Mouse (Mus musculus) embryonic facial prominence, embryonic 12.5 days (tissue): Measurements from ENCODE around the gene Kbtbd8. TPM values are rescaled to one million over a fixed set of nuclear protein-coding genes. Genes with fewer than 3 reads are reported as not detected.

Source experiments
- ATAC-seq: fragments of 200-750 bp; cut with Nextera tagmentation; 2 replicates; pipeline ENCODE4 v1.8.0; 2017; ENCODE audit not compliant: insufficient number of reproducible peaks, insufficient read depth, low FRiP score, low TSS enrichment
- H3K27ac ChIP-seq: fragments of 300-500 bp; sonication (generic); 2 replicates; pipeline ENCODE4 v1.5.1; 2016; ENCODE audit warnings: mild to moderate bottlenecking
- H3K27me3 ChIP-seq: fragments of 300-500 bp; sonication (generic); 2 replicates; pipeline ENCODE4 v1.6.1; 2016; ENCODE audit warnings: mild to moderate bottlenecking, moderate library complexity
- H3K36me3 ChIP-seq: fragments of 300-500 bp; sonication (generic); 2 replicates; pipeline ENCODE4 v1.6.1; 2016; ENCODE audit warnings: mild to moderate bottlenecking
- H3K4me1 ChIP-seq: fragments of 300-500 bp; sonication (generic); 2 replicates; pipeline ENCODE4 v1.6.1; 2016
- H3K4me2 ChIP-seq: fragments of 300-500 bp; sonication (generic); replicated peaks from 2 replicates; pipeline ENCODE4 v1.6.1; 2016; ENCODE audit warnings: mild to moderate bottlenecking, moderate library complexity
- H3K4me3 ChIP-seq: fragments of 300-500 bp; sonication (generic); 2 replicates; pipeline ENCODE4 v1.5.1; 2016; ENCODE audit warnings: mild to moderate bottlenecking
- H3K9ac ChIP-seq: fragments of 300-500 bp; sonication (generic); 2 replicates; pipeline ENCODE4 v1.6.1; 2016; ENCODE audit warnings: mild to moderate bottlenecking, moderate library complexity
- H3K9me3 ChIP-seq: fragments of 300-500 bp; sonication (generic); 2 replicates; pipeline ENCODE4 v1.6.1; 2016; ENCODE audit warnings: mild to moderate bottlenecking, moderate library complexity
- WGBS: fragments of 180-500 bp; shearing (Covaris S2); methylation state at CpG from one replicate; pipeline ENCODE4 v1.1.7; 2016; 5-methylcytosine and 5-hydroxymethylcytosine counted together
- polyA plus RNA-seq: library from polyadenylated mRNA; unstranded; fragments of >200 nt; fragmentation: Nextera tagmentation; extraction: Ambion mirVana; gene quantifications from 2 replicates; pipeline ENCODE4 v1.2.1, GENCODE M21; 2016

Gene Kbtbd8
- polyA plus RNA-seq = 3.9 and 4.6 TPM in 2 replicates

GRCm38 (mm10) chr6:95116946-95117345, at the start of gene Kbtbd8:
Kbtbd8 (plus strand) TSS chr6:95117240.
- Histone ChIP-seq H3K36me3 (0 out of 2 replicates have a peak, but pooled peaks cover under 1% of the 10 kb centered on the region), H3K27ac (peak within 1 kb of the TSS; percentile 69), H3K4me1 (peaks cover 5% of the 10 kb centered on the region; the same call in 1 of the 2 replicates), H3K9ac (peak within 1 kb of the TSS; percentile 57), H3K9me3 (no peaks in the 10 kb centered on the region), H3K4me2 (peak within 1 kb of the TSS; percentile 68), H3K27me3 (peaks cover 4% of the 10 kb centered on the region; the same call in 1 of the 2 replicates), H3K4me3 (peak within 1 kb of the TSS; percentile 79)
- ATAC-seq = 0 out of 2 replicates have a peak, but pooled peaks have one; percentile 9
- 29% methylated on average over 13 of the region's 13 CpGs for WGBS

GRCm38 (mm10) chr6:95069753-95070152, 47.3 kb upstream of the Kbtbd8 start:
- no peaks in the 10 kb centered on the region for H3K9me3 ChIP-seq
- H3K27ac ChIP-seq = no peak overlapping the region
- H3K4me3 ChIP-seq = no peak overlapping the region
- ATAC-seq = no peak
- H3K9ac ChIP-seq = no peak overlapping the region
- H3K4me1 ChIP-seq = no peaks in the 10 kb centered on the region
- 90% methylated on average over 10 of the region's 10 CpGs for WGBS
- no peak overlapping the region for H3K4me2 ChIP-seq
- no peaks in the 10 kb centered on the region for H3K27me3 ChIP-seq
- no peaks in the 10 kb centered on the region for H3K36me3 ChIP-seq

DNA sequence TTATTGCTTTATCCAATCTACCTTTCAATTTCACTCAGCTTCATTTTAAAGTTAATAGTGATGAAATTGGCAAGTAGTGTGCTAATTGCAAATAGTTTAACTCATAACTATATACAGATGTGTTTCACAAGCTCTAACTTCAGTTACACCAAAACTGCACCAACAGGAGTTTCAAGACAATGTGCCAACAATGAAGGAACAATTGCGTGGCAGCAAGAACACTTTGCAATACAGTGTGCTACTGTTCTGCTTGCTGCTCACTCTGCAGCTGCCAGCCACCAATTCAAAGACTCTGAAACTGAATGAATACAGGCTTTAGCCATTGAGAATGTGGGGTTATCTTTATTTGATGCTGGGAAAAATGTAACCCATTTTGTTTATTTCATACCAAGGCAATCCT, 31.8 kb upstream of the Kbtbd8 start:
- no peak for ATAC-seq

GRCm38 (mm10) chr6:95087154-95087846, 29.7 kb upstream of the Kbtbd8 start:
- no peaks in the 10 kb centered on the region for H3K4me1 ChIP-seq
- WGBS = 83% methylated on average over 6 of the region's 6 CpGs

More for the DNA sequence above, 31.8 kb upstream of the Kbtbd8 start:
- Histone ChIP-seq H3K9me3 (no peaks in the 10 kb centered on the region), H3K4me1 (no peaks in the 10 kb centered on the region), H3K27me3 (no peaks in the 10 kb centered on the region), H3K36me3 (no peaks in the 10 kb centered on the region), H3K4me2 (no peak overlapping the region), H3K9ac (no peak overlapping the region), H3K4me3 (no peak overlapping the region), H3K27ac (no peak overlapping the region)
- WGBS = 58% methylated on average over 1 of the region's 1 CpGs

GRCm38 (mm10) chr6:95088075-95088474, 29.0 kb upstream of the Kbtbd8 start:
- Histone ChIP-seq H3K9ac (no peak overlapping the region), H3K4me3 (no peak overlapping the region), H3K36me3 (no peaks in the 10 kb centered on the region), H3K9me3 (no peaks in the 10 kb centered on the region), H3K4me1 (no peaks in the 10 kb centered on the region), H3K4me2 (no peak overlapping the region), H3K27me3 (no peaks in the 10 kb centered on the region), H3K27ac (no peak overlapping the region)
- no peak for ATAC-seq
- 47% methylated on average over 4 of the region's 4 CpGs for WGBS

More at GRCm38 (mm10) chr6:95087154-95087846, 29.7 kb upstream of the Kbtbd8 start:
- no peaks in the 10 kb centered on the region for H3K27me3 ChIP-seq
- H3K4me3 ChIP-seq = no peak overlapping the region
- no peaks in the 10 kb centered on the region for H3K9me3 ChIP-seq
- no peak overlapping the region for H3K27ac ChIP-seq
- H3K9ac ChIP-seq = no peak overlapping the region
- H3K4me2 ChIP-seq = no peak overlapping the region
- H3K36me3 ChIP-seq = no peaks in the 10 kb centered on the region
- ATAC-seq = no peak

GRCm38 (mm10) chr6:95094695-95095094, 22.3 kb upstream of the Kbtbd8 start:
- no peak overlapping the region for H3K27ac ChIP-seq
- H3K27me3 ChIP-seq = no peaks in the 10 kb centered on the region
- peaks cover 3% of the 10 kb centered on the region; the same call in 1 of the 2 replicates for H3K4me1 ChIP-seq
- ATAC-seq = no peak
- no peak overlapping the region for H3K9ac ChIP-seq
- H3K4me3 ChIP-seq = no peak overlapping the region
- H3K9me3 ChIP-seq = no peaks in the 10 kb centered on the region
- H3K4me2 ChIP-seq = no peak overlapping the region
- H3K36me3 ChIP-seq = no peaks in the 10 kb centered on the region
- 57% methylated on average over 2 of the region's 2 CpGs for WGBS

DNA sequence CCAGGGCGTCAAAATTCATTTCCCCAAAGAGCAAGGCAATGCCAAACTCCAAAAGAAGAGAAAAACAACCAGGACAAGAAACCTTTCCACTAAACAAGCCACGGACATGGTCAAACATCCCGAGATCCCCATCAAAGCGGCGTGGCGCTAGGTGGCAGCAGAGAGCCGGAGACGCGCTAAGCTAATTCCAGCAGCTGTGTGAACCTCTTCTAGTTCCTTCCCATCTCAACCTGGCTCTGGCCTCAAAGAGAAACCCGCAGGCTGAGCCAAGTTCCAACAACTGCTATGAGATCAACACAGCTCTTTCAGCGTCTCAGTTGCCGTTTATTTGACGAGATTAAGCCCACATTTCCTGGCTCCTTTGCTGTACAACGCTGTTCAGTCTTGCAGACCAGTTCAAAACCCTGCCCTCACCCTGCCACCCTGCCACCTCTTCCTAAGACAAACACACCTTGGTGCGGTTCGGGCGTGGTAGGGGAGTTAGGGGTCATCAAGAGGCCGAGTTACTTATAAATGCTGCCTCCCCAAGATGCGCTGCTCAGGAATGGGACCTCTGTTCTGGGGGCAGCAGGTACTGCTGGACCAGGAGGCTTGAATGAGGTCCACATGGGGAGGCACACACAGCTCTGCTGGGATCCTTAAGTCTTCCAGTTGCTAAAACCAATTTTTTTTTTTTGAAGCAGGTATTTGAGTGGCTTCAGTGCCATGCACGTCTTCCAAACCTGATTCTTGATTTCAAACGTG, 18.5 kb upstream of the Kbtbd8 start:
- no peaks in the 10 kb centered on the region for H3K36me3 ChIP-seq
- H3K9ac ChIP-seq = no peak overlapping the region
- H3K9me3 ChIP-seq = no peaks in the 10 kb centered on the region
- H3K4me1 ChIP-seq = peaks cover 3% of the 10 kb centered on the region; the same call in 1 of the 2 replicates
- H3K27ac ChIP-seq = no peak overlapping the region
- ATAC-seq = no peak
- H3K27me3 ChIP-seq = no peaks in the 10 kb centered on the region
- no peak overlapping the region for H3K4me2 ChIP-seq
- H3K4me3 ChIP-seq = no peak overlapping the region
- 25% methylated on average over 21 of the region's 21 CpGs for WGBS

- Histone ChIP-seq H3K36me3 (no peaks in the 10 kb centered on the region), H3K4me3 (no peak overlapping the region), H3K27me3 (no peaks in the 10 kb centered on the region), H3K9me3 (no peaks in the 10 kb centered on the region), H3K4me1 (no peaks in the 10 kb centered on the region), H3K9ac (no peak overlapping the region), H3K4me2 (no peak overlapping the region), H3K27ac (no peak overlapping the region)
- WGBS = 51% methylated on average over 3 of the region's 3 CpGs
- no peak for ATAC-seq
Observed at GRCm38 (mm10) chr6:95103706-95104105, 13.3 kb upstream of the Kbtbd8 start.

DNA sequence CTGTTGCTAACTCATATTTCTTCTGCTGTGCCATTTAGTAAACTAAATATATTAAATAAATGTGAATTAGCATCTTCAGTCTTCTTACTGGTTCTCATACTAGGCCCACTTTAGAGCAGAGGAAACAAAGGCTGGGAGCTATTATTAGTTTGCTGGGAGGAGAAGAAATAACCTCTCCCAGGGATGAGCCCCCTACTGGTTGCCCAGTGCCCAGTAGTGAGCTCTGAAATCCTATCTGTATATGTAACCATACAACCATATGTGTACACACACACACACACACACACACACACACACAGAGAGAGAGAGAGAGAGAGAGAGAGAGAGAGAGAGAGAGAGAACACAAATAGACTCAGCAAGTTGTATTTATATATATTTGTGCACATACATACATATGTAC, 8.6 kb upstream of the Kbtbd8 start:
- Histone ChIP-seq H3K27me3 (no peaks in the 10 kb centered on the region), H3K4me2 (no peak overlapping the region), H3K9ac (no peak overlapping the region), H3K36me3 (no peaks in the 10 kb centered on the region), H3K27ac (no peak overlapping the region), H3K4me3 (no peak overlapping the region), H3K4me1 (no peaks in the 10 kb centered on the region), H3K9me3 (no peaks in the 10 kb centered on the region)
- no peak for ATAC-seq

DNA sequence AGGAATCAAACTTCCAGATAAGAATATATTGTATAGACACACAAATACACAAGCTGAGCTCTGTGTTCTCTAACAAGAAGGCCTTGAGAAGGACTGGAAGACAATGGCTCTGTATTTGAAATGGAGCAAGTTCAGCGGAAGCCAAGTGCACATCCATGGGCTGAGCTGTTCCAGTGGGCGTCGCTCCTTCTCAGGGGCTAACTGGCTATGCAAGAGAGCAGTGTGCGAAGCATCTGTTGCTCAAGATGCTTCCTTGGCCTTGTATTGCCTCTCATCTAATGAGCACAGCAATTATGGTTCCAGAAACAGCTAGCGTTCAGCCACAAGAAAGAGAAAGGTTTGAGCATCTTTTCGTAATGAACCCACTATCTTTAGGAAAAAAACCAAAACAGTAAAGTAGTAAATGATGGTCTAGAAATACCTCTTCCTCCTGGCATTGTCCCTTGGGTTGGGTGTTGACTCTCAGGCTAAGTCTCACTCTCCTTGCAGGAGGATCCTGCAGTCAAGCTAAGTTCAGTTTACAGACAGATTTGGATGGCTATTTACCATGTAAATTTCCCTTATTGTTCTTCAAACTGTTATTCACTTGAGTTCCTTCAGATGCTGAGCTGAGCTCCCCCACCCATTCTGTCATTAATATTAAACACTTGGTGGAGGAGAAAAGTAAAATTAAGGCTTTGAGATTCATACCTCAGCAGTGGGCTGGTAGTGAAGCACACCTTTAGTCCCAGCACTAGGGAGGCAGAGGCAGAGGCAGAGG, 7.2 kb upstream of the Kbtbd8 start:
- H3K27me3 ChIP-seq = no peaks in the 10 kb centered on the region
- no peak for ATAC-seq
- no peaks in the 10 kb centered on the region for H3K9me3 ChIP-seq
- no peak overlapping the region for H3K4me3 ChIP-seq
- no peak overlapping the region for H3K9ac ChIP-seq
- 85% methylated on average over 6 of the region's 6 CpGs for WGBS
- H3K4me1 ChIP-seq = no peaks in the 10 kb centered on the region
- no peaks in the 10 kb centered on the region for H3K36me3 ChIP-seq
- H3K4me2 ChIP-seq = no peak overlapping the region
- no peak overlapping the region for H3K27ac ChIP-seq

- Histone ChIP-seq H3K9me3 (no peaks in the 10 kb centered on the region), H3K4me1 (peaks cover under 1% of the 10 kb centered on the region; the same call in 1 of the 2 replicates), H3K4me3 (no peak overlapping the region), H3K9ac (no peak overlapping the region), H3K4me2 (no peak overlapping the region), H3K27me3 (no peaks in the 10 kb centered on the region), H3K27ac (no peak overlapping the region), H3K36me3 (no peaks in the 10 kb centered on the region)
- ATAC-seq = no peak
- 49% methylated on average over 5 of the region's 5 CpGs for WGBS
Observed at GRCm38 (mm10) chr6:95112015-95112414, 5.0 kb upstream of the Kbtbd8 start.
